Mouse (Mus musculus): Measurements from ENCODE around the gene Mlf2.
"Not testable (repeated sequence)": the region's sequence is repeated elsewhere in the genome, so short reads cannot be mapped to it uniquely, and the experiment has no call there.

Gene Mlf2

GRCm38 (mm10) chr6:124930754-124931524, at the start of gene Mlf2:
Gene Mlf2 (plus strand): TSS chr6:124931386.
- in situ Hi-C loops (cut with MboI; ENCODE audit: low pct_unique_long_range_greater_than_20kb in 1 of 2, low sequenced_read_pairs in 2 of 2, unreplicated experiment in 1 of 2): loop anchor here in 1 of 2 experiments (5.0 kb wide), 1 partner anchor 74 kb away; the partner anchor contains the start of gene P3h3

GRCm38 (mm10) chr6:124881821-124882220, 49.4 kb upstream of the Mlf2 start:
- in situ Hi-C loops (cut with MboI; ENCODE audit: low pct_unique_long_range_greater_than_20kb in 1 of 2, low sequenced_read_pairs in 2 of 2, unreplicated experiment in 1 of 2): no loop called here

DNA sequence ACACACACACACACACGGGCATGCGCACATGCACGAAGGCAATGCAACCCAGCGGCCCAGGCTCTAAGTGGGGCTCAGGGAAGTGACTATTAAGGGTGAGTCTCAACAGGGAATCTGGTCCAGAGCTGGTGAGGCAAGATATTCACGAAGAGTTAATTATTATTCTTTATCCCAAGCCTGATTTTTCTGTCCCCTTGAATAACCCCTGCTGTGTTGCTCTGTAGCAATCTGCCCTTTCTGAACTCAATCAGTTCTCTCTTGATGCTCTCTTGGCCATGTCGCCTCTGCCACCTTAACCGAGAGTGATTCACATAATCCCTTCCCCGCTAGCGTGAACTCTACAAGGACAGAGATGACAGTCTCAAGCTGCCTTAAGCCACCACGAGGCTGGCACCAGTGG, 47.8 kb upstream of the Mlf2 start:
- in situ Hi-C loops (cut with MboI; ENCODE audit: low pct_unique_long_range_greater_than_20kb in 1 of 2, low sequenced_read_pairs in 2 of 2, unreplicated experiment in 1 of 2): no loop called here

GRCm38 (mm10) chr6:124884714-124885500, 46.3 kb upstream of the Mlf2 start:
- in situ Hi-C loops (cut with MboI; ENCODE audit: low pct_unique_long_range_greater_than_20kb in 1 of 2, low sequenced_read_pairs in 2 of 2, unreplicated experiment in 1 of 2): no loop called here

DNA sequence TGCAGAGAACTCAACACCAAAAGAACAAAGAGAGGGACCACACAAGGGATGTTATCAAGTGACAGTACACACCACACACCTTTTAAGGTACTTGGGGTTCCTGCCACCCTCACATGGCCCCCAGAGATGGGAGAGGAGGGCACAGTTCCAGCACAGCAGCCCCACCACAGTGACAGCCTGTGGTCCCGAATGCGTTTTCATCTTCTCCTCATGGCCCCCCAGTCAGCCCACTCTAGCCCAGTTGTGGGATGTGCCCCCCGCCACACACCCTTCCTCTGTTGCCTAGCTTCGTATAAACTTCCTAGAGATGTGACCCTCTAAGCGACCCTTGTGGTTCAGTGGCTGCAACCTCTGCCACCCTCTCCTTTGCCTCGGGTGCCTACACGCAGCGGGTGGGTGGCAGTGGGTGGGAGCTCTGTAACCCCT, 45.2 kb upstream of the Mlf2 start:
- in situ Hi-C loops (cut with MboI; ENCODE audit: low pct_unique_long_range_greater_than_20kb in 1 of 2, low sequenced_read_pairs in 2 of 2, unreplicated experiment in 1 of 2): no loop called here

DNA sequence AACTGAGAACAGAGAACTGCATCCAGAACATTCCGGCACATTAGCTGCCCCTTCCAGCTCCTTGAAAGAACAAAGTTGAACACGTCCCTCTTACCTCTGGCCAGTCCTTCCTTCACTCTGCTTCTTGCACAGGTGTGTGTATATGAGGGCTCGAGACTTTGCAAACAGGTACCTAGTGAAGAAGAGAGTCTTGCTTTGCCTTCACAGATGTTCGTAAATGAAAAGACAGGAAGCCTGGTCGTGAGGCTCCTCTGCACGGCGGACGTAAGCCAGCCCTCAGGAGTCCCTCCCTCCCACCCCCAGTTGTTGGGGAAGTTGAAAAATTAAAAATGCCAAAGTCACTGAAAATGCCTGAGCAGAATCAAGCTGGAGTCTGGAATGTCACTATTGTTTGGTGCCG, 43.2 kb upstream of the Mlf2 start, which contains the start of gene Cd4:
Gene Cd4 (minus strand): TSS at position 236 of the 400 bp plus-strand sequence.
- in situ Hi-C loops (cut with MboI; ENCODE audit: low pct_unique_long_range_greater_than_20kb in 1 of 2, low sequenced_read_pairs in 2 of 2, unreplicated experiment in 1 of 2): no loop called here

DNA sequence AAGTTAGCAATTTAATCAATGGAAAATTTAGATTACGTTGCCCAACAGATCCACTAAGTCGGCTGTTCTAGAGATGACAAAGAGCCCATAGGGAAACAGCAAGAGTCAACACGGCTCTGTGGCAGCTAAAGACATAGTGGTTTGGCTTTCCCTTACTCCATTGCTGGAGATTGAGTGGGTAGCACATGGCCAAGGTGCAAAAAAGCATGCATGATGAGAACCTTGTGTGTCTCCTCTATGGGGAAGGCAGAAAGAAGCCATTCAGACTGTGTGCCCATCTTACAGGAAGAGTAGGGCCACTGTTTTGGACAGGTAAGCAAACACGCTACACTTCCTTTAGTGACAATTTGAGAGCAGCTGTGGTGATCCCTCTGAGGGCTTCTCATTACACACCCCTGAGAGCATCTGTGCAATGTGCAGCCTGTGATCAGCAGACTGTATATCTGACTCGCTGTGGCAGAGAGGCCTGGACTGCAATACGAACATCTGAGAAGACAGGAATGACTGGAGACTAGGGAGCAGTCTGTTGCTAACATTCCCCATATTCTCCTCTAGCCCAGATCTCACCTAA, 42.5 kb upstream of the Mlf2 start:
- in situ Hi-C loops (cut with MboI; ENCODE audit: low pct_unique_long_range_greater_than_20kb in 1 of 2, low sequenced_read_pairs in 2 of 2, unreplicated experiment in 1 of 2): no loop called here

GRCm38 (mm10) chr6:124890997-124891396, 40.2 kb upstream of the Mlf2 start:
- in situ Hi-C loops (cut with MboI; ENCODE audit: low pct_unique_long_range_greater_than_20kb in 1 of 2, low sequenced_read_pairs in 2 of 2, unreplicated experiment in 1 of 2): no loop called here

- in situ Hi-C loops (cut with MboI; ENCODE audit: low pct_unique_long_range_greater_than_20kb in 1 of 2, low sequenced_read_pairs in 2 of 2, unreplicated experiment in 1 of 2): not testable (repeated sequence)
Measured at GRCm38 (mm10) chr6:124894113-124894512, 37.1 kb upstream of the Mlf2 start.

DNA sequence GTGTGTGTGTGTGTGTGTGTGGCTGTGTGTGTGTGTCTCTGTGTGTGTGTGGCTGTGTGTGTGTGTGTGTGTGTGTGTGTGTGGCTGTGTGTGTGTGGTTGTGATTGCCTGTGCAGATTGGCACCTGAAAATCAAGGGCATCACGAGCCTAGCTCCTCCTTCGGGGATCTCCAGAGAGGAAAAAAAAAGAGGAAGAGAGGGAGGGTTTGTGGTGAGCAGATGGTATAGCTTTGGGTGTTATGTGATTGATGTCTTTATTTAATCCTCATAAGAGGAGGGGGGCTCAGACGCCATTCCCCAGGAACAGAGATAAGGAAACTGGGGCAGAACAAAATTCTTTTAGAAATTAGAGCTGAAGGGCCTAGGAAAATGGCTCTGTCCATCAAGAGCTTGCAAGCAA, 32.8 kb upstream of the Mlf2 start:
- in situ Hi-C loops (cut with MboI; ENCODE audit: low pct_unique_long_range_greater_than_20kb in 1 of 2, low sequenced_read_pairs in 2 of 2, unreplicated experiment in 1 of 2): no loop called here

GRCm38 (mm10) chr6:124900056-124900800, 31.0 kb upstream of the Mlf2 start:
- in situ Hi-C loops (cut with MboI; ENCODE audit: low pct_unique_long_range_greater_than_20kb in 1 of 2, low sequenced_read_pairs in 2 of 2, unreplicated experiment in 1 of 2): no loop called here

DNA sequence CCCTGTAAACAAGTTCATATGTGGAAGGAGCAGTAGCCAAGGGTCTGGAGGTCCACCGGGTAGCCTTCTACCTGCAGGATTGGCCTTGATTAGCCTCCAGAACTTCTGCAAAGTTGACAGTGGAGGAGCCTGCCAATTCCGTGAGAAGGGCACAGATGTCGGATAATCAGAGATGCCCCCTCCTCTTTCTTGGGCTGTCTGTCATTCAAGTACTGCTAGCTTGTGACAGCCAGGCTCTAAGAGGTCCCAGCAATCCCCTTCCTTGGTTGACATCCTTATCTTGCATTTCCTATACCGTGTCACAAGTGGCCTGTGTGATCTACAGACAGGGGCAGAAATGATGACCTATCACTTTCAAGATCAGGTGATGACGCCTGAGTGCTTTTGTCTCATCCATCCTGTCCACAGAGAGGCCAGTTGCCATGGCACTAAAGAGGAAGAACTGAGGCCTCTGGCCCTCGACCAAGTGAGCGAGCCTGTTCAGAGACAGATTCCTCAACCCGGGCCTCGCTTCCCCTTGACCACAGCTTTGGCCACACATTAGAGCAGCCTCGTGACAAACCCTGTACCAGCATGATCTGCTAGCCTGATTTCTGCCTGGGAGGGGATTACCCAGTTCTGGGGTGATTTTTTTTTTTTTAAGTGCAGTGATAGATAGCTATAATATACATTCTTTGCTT, 30.2 kb upstream of the Mlf2 start:
- in situ Hi-C loops (cut with MboI; ENCODE audit: low pct_unique_long_range_greater_than_20kb in 1 of 2, low sequenced_read_pairs in 2 of 2, unreplicated experiment in 1 of 2): no loop called here

GRCm38 (mm10) chr6:124901851-124902250, 29.3 kb upstream of the Mlf2 start:
- in situ Hi-C loops (cut with MboI; ENCODE audit: low pct_unique_long_range_greater_than_20kb in 1 of 2, low sequenced_read_pairs in 2 of 2, unreplicated experiment in 1 of 2): no loop called here

DNA sequence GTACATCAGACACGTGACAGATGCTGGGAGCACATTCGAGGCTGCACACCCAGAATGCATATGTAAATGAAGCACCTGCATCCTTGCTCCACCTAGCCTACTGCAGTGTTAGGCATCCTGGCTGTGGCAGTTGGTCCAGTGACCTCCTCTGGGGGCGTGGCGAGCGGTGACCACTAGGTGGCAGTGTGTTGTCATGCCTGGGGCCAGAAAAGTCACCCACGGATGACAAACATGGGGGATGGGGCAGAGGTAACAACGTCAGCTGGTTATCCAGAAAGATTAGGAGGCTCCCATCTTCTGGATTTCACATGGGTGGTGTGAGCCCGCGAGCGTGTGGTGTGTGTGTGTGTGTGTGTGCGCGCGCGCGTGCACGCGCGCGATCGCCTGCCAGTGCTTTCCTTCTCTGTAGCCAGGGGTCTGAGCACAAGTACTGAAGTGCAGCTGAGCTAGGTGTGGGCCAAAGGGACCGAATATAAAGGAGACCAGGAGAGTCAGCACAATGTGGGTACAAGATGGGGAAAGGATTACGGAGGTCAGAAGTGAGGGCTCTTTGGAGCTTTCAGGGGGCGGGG, 27.5 kb upstream of the Mlf2 start:
- in situ Hi-C loops (cut with MboI; ENCODE audit: low pct_unique_long_range_greater_than_20kb in 1 of 2, low sequenced_read_pairs in 2 of 2, unreplicated experiment in 1 of 2): no loop called here

DNA sequence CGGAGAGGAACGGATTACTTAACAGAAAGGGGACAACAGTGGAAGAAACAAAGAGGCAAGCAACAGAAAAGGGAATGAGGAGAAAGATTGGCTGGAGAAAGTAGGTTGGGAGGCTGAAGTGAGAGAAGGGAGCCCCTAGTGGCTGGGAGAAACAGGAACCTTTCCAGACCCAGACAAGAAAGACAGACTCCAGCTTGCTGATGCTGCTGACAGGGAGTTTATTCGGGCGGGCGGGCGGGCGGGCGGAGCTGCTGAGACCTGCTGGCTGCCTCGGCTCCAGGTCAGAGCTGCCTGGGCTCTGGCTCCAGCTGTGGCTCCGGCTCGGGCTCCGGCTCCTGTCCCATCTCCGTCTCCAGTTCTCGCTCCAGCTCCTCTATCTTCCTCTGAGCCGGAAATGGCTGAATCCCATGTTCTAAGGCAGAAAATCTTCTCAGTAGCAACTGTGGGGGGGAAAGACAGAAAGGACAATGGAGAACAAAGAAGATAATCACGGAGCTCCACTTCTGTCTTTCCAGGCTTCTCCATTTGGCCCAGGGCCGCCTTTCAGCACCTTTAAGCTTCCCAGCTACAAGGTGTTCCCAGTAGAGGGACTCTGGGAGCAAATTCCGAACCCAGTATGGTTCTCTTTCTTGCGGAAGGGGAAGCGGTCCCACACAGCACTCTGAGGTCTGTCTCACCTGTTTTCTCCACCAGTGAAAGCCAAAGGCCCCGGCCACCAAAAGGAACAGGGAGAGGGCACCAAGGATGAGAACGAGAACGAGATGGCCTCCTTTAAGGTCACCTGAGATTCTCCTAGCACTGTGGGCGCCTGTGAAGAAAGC, 26.8 kb upstream of the Mlf2 start:
- in situ Hi-C loops (cut with MboI; ENCODE audit: low pct_unique_long_range_greater_than_20kb in 1 of 2, low sequenced_read_pairs in 2 of 2, unreplicated experiment in 1 of 2): no loop called here

DNA sequence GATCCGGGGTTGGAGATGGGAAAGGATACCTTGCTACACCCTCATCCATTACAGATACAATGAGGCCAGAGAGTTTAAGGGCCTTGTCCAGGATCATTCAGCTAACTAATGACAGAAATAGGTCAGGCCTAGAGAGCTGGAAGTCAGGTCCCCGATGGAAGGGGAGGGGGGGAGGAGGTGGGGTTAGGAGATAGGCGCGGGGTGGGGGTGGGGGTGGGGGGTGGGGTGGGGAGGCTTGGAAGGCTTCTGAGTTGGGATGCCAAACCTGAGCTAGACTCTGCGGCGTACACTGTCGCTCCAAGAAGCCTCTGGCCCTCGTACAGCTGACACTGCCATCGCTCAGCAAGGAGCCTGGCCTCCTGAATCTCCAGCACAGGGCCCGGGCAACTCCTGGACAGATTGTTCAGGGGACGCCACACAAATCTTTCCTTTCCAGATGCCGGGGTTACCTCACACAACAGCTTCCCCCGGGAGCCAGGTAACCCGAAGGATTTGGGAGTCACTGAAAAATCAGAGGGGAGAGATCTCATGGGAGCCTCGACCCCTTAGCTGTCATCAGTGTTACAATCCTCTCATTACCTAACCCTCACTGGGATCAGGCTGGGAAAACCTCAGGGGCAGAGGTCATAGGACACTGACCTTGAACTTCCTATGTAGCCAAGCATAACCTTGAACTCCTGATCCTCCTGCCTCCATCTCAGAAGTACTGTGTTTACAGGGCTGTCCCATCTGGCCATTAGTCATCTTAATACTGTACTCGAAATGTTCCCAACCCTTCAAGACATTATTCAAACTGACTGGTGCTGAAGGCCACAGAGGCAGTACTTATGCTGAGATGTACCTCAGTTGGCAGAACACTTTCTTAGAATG, 26.0 kb upstream of the Mlf2 start:
- in situ Hi-C loops (cut with MboI; ENCODE audit: low pct_unique_long_range_greater_than_20kb in 1 of 2, low sequenced_read_pairs in 2 of 2, unreplicated experiment in 1 of 2): no loop called here
